In the genomic region with DNA sequence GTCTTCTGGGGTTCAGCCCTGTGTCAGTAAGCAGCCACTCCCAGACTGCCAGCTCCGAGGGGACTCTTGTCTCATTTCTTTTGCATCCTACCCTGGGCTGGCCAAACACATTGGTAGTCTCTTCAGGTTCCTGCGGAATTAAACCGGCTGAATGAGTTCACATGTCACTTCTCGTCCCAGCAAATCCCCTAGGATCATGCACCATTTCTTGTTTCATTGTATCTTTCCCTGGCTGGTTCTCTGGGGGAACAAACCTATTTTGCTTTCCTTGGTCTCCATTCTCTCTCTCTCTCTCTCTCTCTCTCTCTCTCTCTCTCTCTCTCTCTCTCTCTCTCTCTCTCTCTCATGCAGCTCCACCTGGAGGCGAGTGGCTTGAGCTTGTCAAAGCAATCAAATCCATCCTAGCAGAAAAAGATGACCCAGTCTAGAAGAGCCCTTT, we compare ENCODE assay signal across 9 mouse cellular contexts.
DNase-seq lines count a peak whose midpoint lies in the region; ATAC-seq and TF ChIP-seq lines count a peak whose summit lies in the region.
"Had no signal": no experiment of that assay in that cellular context is flagged by ENCODE, and none has a peak within 500 bp of the region (broad histone marks: within the 10 kb centered on the region; RNA-seq: fewer than 3 reads in every experiment).

No protein-coding gene starts in this region.

- no peak overlapping the region for H3K9ac ChIP-seq in midbrain, embryonic 15.5 days
- no peak overlapping the region for H3K9ac ChIP-seq in neural tube, embryonic 15.5 days (replicated peaks)
- H3K9ac ChIP-seq: limb, embryonic 12.5 days had no signal

- no peak overlapping the region for H3K4me3 ChIP-seq in left cerebral cortex, adult 2 months
- no peak overlapping the region for H3K4me3 ChIP-seq in cerebellum, adult 2 months (replicated peaks; ENCODE audit: insufficient read depth, low read depth, low read length)
- H3K4me3 ChIP-seq in midbrain, embryonic 15.5 days, result no peak overlapping the region
- no peak overlapping the region for H3K4me3 ChIP-seq in neural tube, embryonic 15.5 days (replicated peaks)
- H3K4me3 ChIP-seq: limb, embryonic 12.5 days had no signal

- no peaks in the 10 kb centered on the region for H3K27me3 ChIP-seq in cerebellum, adult 2 months (ENCODE audit: control insufficient read depth, insufficient read depth, low read length)
- H3K27me3 ChIP-seq in midbrain, embryonic 15.5 days (replicated peaks), result no peaks in the 10 kb centered on the region
- H3K27me3 ChIP-seq in neural tube, embryonic 15.5 days (replicated peaks), result no peaks in the 10 kb centered on the region
- H3K27me3 ChIP-seq: limb, embryonic 12.5 days had no signal

- no peak for TF ChIP-seq POLR2A in cerebellum, adult 2 months (IDR thresholded peaks at IDR 0.05; ENCODE audit: borderline replicate concordance, insufficient read depth, low read length)

- WGBS in cerebellum, adult 2 months, result 10% methylated on average over 5 of the region's 5 CpGs
- 31% methylated on average over 5 of the region's 5 CpGs for WGBS in midbrain, embryonic 15.5 days
- WGBS in neural tube, embryonic 15.5 days, result 55% methylated on average over 5 of the region's 5 CpGs

- H3K9me3 ChIP-seq in midbrain, embryonic 15.5 days, result no peaks in the 10 kb centered on the region
- H3K9me3 ChIP-seq in neural tube, embryonic 15.5 days (replicated peaks), result no peaks in the 10 kb centered on the region
- H3K9me3 ChIP-seq: limb, embryonic 12.5 days had no signal

- intact Hi-C loops in left cerebral cortex, adult 2 months (cut with DNase I), result no loop called here

- no peaks in the 10 kb centered on the region for H3K36me3 ChIP-seq in midbrain, embryonic 15.5 days (replicated peaks)
- H3K36me3 ChIP-seq in neural tube, embryonic 15.5 days, result no peaks in the 10 kb centered on the region
- H3K36me3 ChIP-seq: limb, embryonic 12.5 days had no signal

- H3K27ac ChIP-seq in left cerebral cortex, adult 2 months, result no peak overlapping the region
- H3K27ac ChIP-seq in cerebellum, adult 2 months (ENCODE audit: insufficient read depth, low read length), result no peak overlapping the region
- no peak overlapping the region for H3K27ac ChIP-seq in midbrain, embryonic 15.5 days
- H3K27ac ChIP-seq in neural tube, embryonic 15.5 days (replicated peaks), result no peak overlapping the region
- H3K27ac ChIP-seq: limb, embryonic 12.5 days had no signal

- TF ChIP-seq CTCF in left cerebral cortex, adult 2 months (IDR thresholded peaks at IDR 0.05), result peak; percentile 8
- peak; percentile 21; the same call in 1 of the 2 replicates for TF ChIP-seq CTCF in cerebellum, adult 2 months (IDR thresholded peaks at IDR 0.05; ENCODE audit: borderline replicate concordance, insufficient read depth, low read depth, low read length)

- peaks cover 2% of the 10 kb centered on the region; the same call in 1 of the 2 replicates for H3K4me1 ChIP-seq in cerebellum, adult 2 months (ENCODE audit: control insufficient read depth, insufficient read depth, low read length)
- peaks cover 4% of the 10 kb centered on the region; the same call in 1 of the 2 replicates for H3K4me1 ChIP-seq in midbrain, embryonic 15.5 days
- H3K4me1 ChIP-seq in neural tube, embryonic 15.5 days, result 0 out of 2 replicates have a peak, but pooled peaks cover 9% of the 10 kb centered on the region
- H3K4me1 ChIP-seq: limb, embryonic 12.5 days had no signal

- peak overlapping the region; percentile 20; the same call in 1 of the 2 replicates for H3K4me2 ChIP-seq in midbrain, embryonic 15.5 days
- H3K4me2 ChIP-seq in neural tube, embryonic 15.5 days, result no peak overlapping the region
- H3K4me2 ChIP-seq: limb, embryonic 12.5 days had no signal

- ATAC-seq in cerebellum, adult (ENCODE audit: insufficient number of reproducible peaks, low FRiP score, low TSS enrichment), result peak; percentile 59
- peak; percentile 65 for ATAC-seq in midbrain, embryonic 15.5 days (replicated peaks)
- ATAC-seq in neural tube, embryonic 15.5 days (ENCODE audit: low FRiP score), result no peak

- no peak for DNase-seq in cerebellum, postnatal 4 days (ENCODE audit: low spot score in 2 of 2)
- no peak for DNase-seq in left cerebral cortex, adult 2 months (ENCODE audit: extremely low spot score in 1 of 2, low spot score in 2 of 2)
- no peak for DNase-seq in left cerebral cortex, adult 9 months (ENCODE audit: low spot score in 2 of 2)
- peak; percentile 53 to 60 for DNase-seq in cerebellum, adult 2 months
- no peak for DNase-seq in spleen, adult 12 weeks (ENCODE audit: low spot score)

Comparison
In these comparisons a context has a peak if more than half of its experiments do, and no peak if none do; other contexts are left out.
1. DNase-seq: peak in cerebellum, adult 2 months (2 of 2); none in cerebellum, postnatal 4 days (0 of 2), left cerebral cortex, adult 2 months (0 of 2), left cerebral cortex, adult 9 months (0 of 2) and spleen, adult 12 weeks (single experiment).